Mouse (Mus musculus) inflammation-experienced regulatory T-cells, adult 16 weeks (primary cell): ENCODE data around the gene Sec61g. TPM values are rescaled to one million over a fixed set of nuclear protein-coding genes. Genes with fewer than 3 reads are reported as not detected.

Experiments used
- polyA plus RNA-seq: library from polyadenylated mRNA; unstranded; fragments of 100-300 nt; shearing (Covaris generic); gene quantifications from one replicate; pipeline ENCODE4 v1.2.1, GENCODE M21; 2017

Gene Sec61g
- 9.0 TPM for polyA plus RNA-seq

DNA sequence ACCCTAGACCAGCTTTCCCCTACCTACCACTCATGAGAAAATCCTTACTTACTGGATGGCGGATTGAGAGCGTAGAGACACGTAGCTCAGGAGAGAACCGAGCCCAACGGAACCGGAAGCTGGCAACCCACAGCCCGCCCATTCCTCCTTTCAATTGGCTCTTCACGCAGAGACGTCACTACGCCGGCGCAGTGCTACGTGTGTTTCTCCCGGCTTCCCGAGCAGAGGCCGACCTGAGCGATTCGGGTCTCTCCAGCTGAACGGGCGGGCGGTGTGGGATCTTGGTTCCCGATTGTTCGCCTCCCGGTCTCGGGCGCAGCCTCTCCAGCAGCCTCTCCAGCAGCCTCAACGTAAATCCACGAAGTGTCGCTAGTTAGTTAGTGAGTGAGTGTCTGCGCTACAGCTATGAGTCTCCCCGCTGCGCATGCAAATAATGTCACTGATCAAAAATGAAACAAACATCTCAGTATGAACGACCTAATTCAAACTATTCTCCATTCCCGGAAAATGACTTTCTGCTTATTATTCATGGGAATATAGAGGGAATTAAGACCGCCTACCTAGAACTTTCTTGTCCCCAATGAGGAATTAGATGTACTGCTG, at the start of gene Sec61g:
Gene Sec61g (minus strand): TSS at position 433 of the 603 bp plus-strand sequence.

Other genes with a start within 250 kb of the Sec61g start
- gene Egfr, start 243.7 kb upstream of the Sec61g start, polyA plus RNA-seq: 0.15 TPM